Mouse (Mus musculus) stomach, embryonic 16.5 days (tissue): ENCODE results near the gene Aqp7. TPM values are rescaled to one million over a fixed set of nuclear protein-coding genes. Genes with fewer than 3 reads are reported as not detected.

Experiments used
- ATAC-seq: fragments of 200-750 bp; cut with Nextera tagmentation; 2 replicates; pipeline ENCODE4 v1.8.0; 2017; ENCODE audit warnings: moderate number of reproducible peaks, moderate TSS enrichment; ENCODE audit not compliant: insufficient read depth, low FRiP score
- H3K27ac ChIP-seq: fragments of 300-500 bp; sonication (generic); 2 replicates; pipeline ENCODE4 v1.5.1; 2014; ENCODE audit warnings: low read length
- H3K27me3 ChIP-seq: fragments of 300-500 bp; sonication (generic); 2 replicates; pipeline ENCODE4 v1.6.1; 2014; ENCODE audit warnings: low read length, control low read depth, mixed read lengths; ENCODE audit not compliant: control insufficient read depth, insufficient read depth
- H3K36me3 ChIP-seq: fragments of 300-500 bp; sonication (generic); 2 replicates; pipeline ENCODE4 v1.6.1; 2014; ENCODE audit warnings: low read length; ENCODE audit not compliant: control insufficient read depth, insufficient read depth
- H3K4me1 ChIP-seq: fragments of 300-500 bp; sonication (generic); 2 replicates; pipeline ENCODE4 v1.6.1; 2014; ENCODE audit warnings: low read length, control low read depth, mixed read lengths; ENCODE audit not compliant: control insufficient read depth, insufficient read depth
- H3K4me2 ChIP-seq: fragments of 300-500 bp; sonication (generic); 2 replicates; pipeline ENCODE4 v1.6.1; 2014; ENCODE audit warnings: low read depth, low read length, mixed read lengths
- H3K4me3 ChIP-seq: fragments of 300-500 bp; sonication (generic); replicated peaks from 2 replicates; pipeline ENCODE4 v1.5.1; 2014; ENCODE audit warnings: mild to moderate bottlenecking, low read length
- H3K9ac ChIP-seq: fragments of 300-500 bp; sonication (generic); 2 replicates; pipeline ENCODE4 v1.6.1; 2014; ENCODE audit warnings: low read length
- H3K9me3 ChIP-seq: fragments of 300-500 bp; sonication (generic); replicated peaks from 2 replicates; pipeline ENCODE4 v1.6.1; 2016; ENCODE audit warnings: low read length, control low read depth; ENCODE audit not compliant: control insufficient read depth
- WGBS: fragments of 180-500 bp; shearing (Covaris S2); extraction: QIAGEN DNeasy Blood & Tissue Kit; methylation state at CpG from one replicate; pipeline ENCODE4 v1.1.7; 2014; 5-methylcytosine and 5-hydroxymethylcytosine counted together
- microRNA-seq: library from miRNA; unstranded; fragments of <30 nt; microRNA quantifications from one replicate; pipeline ENCODE4, GENCODE M21; 2016
- polyA plus RNA-seq: library from polyadenylated mRNA; unstranded; fragments of >200 nt; fragmentation: Nextera tagmentation; extraction: Ambion mirVana; gene quantifications from 2 replicates; pipeline ENCODE4 v1.2.1, GENCODE M21; 2015

The Aqp7 gene
- polyA plus RNA-seq, 1 experiment from 2014 or later: 0.40 TPM

DNA sequence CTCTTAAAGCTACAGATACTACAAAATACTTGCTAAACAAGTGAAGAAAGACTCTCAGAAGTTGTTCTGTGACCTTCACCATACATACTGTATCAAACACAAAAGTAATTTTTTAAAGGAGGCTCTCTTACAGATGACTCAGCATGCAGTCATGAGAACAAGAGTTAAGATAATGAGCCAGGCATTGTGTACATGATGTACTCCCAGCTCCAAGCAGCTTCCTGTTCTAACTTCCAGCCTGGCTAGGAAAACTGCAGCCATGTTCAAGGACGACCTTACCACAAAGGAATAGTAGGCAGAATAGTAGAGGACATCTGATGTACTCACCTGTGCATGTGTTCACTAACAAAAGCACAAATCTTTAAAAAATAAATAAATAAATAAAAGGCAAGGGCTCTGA lies 47.7 kb downstream of the Aqp7 start:
- H3K9ac ChIP-seq: no peak overlapping the region
- 81% methylated on average over 1 of the region's 1 CpGs for WGBS
- no peak overlapping the region for H3K27ac ChIP-seq
- peaks cover 37% of the 10 kb centered on the region for H3K36me3 ChIP-seq
- no peaks in the 10 kb centered on the region for H3K4me1 ChIP-seq
- no peak for ATAC-seq
- H3K27me3 ChIP-seq: no peaks in the 10 kb centered on the region
- H3K9me3 ChIP-seq: no peaks in the 10 kb centered on the region
- no peak overlapping the region for H3K4me3 ChIP-seq
- no peak overlapping the region for H3K4me2 ChIP-seq

DNA sequence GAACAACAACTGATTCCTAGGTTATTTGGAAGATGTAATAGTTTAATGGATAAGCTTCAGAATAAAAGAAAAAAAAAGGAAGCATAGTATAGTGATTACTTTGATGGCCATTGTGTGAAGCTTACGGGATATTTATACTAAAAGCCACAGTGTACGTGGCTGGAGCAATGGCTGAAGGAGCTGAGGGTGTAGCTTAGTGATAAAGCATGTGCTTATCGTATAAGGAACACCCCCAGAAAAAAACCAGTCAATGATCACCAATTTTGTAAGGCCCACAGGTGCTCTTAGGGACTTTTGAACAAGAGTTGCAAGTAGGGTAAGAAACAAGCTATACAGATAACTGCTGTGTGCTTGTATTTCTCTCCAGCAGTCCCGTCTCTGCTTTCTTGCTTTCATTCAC lies 50.0 kb downstream of the Aqp7 start:
- Histone ChIP-seq H3K9me3 (no peaks in the 10 kb centered on the region), H3K4me3 (no peak overlapping the region), H3K4me2 (no peak overlapping the region), H3K36me3 (peaks cover 33% of the 10 kb centered on the region), H3K27ac (no peak overlapping the region), H3K9ac (no peak overlapping the region), H3K27me3 (no peaks in the 10 kb centered on the region), H3K4me1 (no peaks in the 10 kb centered on the region)
- ATAC-seq: no peak
- 91% methylated on average over 4 of the region's 4 CpGs for WGBS

DNA sequence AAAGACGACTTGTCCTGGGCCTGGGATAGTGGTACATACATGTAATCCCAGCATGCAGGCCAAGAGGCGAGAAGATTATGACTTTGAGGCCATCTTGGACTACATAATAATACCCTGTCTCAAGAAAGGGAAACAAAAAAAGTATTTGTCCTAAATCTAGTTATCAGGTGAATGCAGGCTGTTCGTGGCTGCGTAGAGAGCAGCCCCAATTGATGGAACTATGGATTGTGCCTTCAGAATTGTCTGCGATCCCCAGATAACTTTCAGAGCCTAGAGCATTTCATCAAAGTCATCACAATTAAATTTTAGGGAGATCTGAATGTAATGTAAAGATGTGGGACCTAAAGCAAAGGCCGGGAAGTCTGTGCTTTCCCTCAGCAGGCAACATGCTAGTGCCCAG lies 51.6 kb downstream of the Aqp7 start:
- Histone ChIP-seq H3K27ac (no peak overlapping the region), H3K9me3 (no peaks in the 10 kb centered on the region), H3K4me1 (no peaks in the 10 kb centered on the region), H3K4me3 (no peak overlapping the region), H3K4me2 (no peak overlapping the region), H3K36me3 (peaks cover 37% of the 10 kb centered on the region), H3K9ac (no peak overlapping the region), H3K27me3 (no peaks in the 10 kb centered on the region)
- no peak for ATAC-seq
- WGBS: 94% methylated on average over 6 of the region's 6 CpGs

DNA sequence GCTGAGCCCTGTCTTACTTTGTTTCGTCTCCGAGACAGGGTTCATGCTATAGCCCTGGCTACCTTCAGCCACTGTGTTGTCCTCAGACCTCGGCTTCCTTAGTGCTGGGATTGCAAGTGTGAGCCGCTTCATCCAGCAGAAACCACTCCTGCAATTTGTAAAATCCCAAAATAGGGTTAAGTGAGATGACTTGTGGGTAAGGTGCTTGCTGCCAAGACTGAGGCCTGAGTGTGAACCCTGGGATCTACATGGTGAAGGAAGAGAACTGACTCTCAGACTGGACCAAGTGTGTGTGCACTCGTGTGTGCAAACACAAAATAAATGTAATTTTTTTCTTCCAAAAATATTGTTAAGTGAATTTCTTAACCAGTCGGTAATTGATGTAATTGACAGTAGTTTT lies 58.3 kb downstream of the Aqp7 start:
- Histone ChIP-seq H3K4me2 (no peak overlapping the region), H3K27ac (no peak overlapping the region), H3K4me3 (no peak overlapping the region), H3K9me3 (no peaks in the 10 kb centered on the region), H3K27me3 (no peaks in the 10 kb centered on the region), H3K4me1 (no peaks in the 10 kb centered on the region), H3K36me3 (peaks cover 45% of the 10 kb centered on the region), H3K9ac (no peak overlapping the region)
- no peak for ATAC-seq
- 88% methylated on average over 6 of the region's 6 CpGs for WGBS

DNA sequence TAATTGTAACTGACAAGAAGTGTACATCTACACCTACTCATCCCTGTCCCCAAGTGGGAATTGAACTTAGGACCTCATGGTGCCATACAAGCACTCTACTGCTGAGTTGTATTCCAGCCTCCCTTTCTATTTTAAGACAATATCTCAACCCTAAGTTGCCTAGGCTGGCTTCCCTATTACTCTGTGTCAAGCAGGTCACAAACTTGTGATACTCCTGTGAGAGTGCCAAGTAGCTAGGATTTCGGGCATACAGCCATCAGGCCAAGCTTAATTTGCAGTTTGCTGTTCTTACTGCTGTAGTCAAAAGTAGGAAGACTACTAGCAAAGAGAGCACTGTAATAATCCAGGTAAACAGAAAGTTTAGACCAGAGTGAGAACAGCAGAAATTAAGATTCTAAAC lies 64.3 kb downstream of the Aqp7 start:
- H3K4me1 ChIP-seq: no peaks in the 10 kb centered on the region
- no peak overlapping the region for H3K4me2 ChIP-seq
- H3K36me3 ChIP-seq: peaks cover 11% of the 10 kb centered on the region; the same call in 1 of the 2 replicates
- WGBS: 85% methylated on average over 1 of the region's 1 CpGs
- H3K27ac ChIP-seq: no peak overlapping the region
- H3K27me3 ChIP-seq: no peaks in the 10 kb centered on the region
- H3K9me3 ChIP-seq: no peaks in the 10 kb centered on the region
- no peak overlapping the region for H3K9ac ChIP-seq
- ATAC-seq: no peak
- H3K4me3 ChIP-seq: no peak overlapping the region

Small RNA genes within 50 kb of the gene (microRNA-seq; reads per million reads assigned to microRNA genes)
- 2.6 reads per million, percentile 14 among the genes with 10 or more reads in this experiment for gene Mir3094

Other genes starting within 250 kb of the Aqp7 start
- gene B4galt1, start 194.1 kb downstream of the Aqp7 start, polyA plus RNA-seq: 50.1 and 51.2 TPM in 2 replicates
- gene Spink4, start 128.1 kb downstream of the Aqp7 start, polyA plus RNA-seq: 36.1 and 40.3 TPM in 2 replicates
- 184 and 197 TPM in 2 replicates for gene Bag1, start 99.8 kb downstream of the Aqp7 start, polyA plus RNA-seq
- gene Chmp5, start 99.7 kb downstream of the Aqp7 start, polyA plus RNA-seq: 109 and 118 TPM in 2 replicates
- 83.2 and 89.7 TPM in 2 replicates for gene Nfx1, start 77.2 kb downstream of the Aqp7 start, polyA plus RNA-seq
- 101 and 127 TPM in 2 replicates for gene Aqp3, start 50.0 kb upstream of the Aqp7 start, polyA plus RNA-seq
- 24.2 and 27.1 TPM in 2 replicates for gene Nol6, start 76.3 kb upstream of the Aqp7 start, polyA plus RNA-seq
- 54.7 and 59.9 TPM in 2 replicates for gene Ube2r2, start 87.6 kb upstream of the Aqp7 start, polyA plus RNA-seq
- gene Ubap2, start 227.0 kb upstream of the Aqp7 start, polyA plus RNA-seq: 51.9 and 55.2 TPM in 2 replicates